Mouse (Mus musculus): ENCODE data around the gene Msh5.
A peak's percentile ranks its signal among the peaks of the same experiment; 100 is the strongest.
"Not testable (repeated sequence)": the region's sequence is repeated elsewhere in the genome, so short reads cannot be mapped to it uniquely, and the experiment has no call there.

Gene Msh5

DNA sequence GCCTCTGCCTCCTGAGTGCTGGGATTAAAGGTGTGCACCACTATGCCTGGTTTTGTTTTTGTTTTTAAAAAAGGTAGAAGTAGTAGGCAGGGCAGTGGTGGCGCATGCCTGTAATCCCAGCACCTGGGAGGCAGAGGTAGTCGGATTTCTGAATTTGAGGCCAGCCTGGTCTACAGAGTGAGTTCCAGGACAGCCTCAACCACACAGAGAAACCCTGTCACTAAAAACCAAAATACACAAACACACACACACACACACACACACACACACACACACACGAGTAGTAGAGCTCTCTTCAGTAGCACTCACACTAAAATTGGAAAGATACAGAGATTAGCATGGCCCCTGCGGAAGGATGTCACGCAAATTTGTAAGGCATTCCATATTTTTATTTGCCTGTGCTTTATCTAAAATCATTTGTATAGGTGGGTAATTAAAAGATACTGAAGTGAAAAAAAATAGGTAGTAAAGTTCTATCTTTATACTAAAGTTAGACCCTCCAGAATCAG, 2.4 kb upstream of the Msh5 start:
- DNase-seq (ENCODE audit: extremely low spot score, low spot score), result no peak

DNA sequence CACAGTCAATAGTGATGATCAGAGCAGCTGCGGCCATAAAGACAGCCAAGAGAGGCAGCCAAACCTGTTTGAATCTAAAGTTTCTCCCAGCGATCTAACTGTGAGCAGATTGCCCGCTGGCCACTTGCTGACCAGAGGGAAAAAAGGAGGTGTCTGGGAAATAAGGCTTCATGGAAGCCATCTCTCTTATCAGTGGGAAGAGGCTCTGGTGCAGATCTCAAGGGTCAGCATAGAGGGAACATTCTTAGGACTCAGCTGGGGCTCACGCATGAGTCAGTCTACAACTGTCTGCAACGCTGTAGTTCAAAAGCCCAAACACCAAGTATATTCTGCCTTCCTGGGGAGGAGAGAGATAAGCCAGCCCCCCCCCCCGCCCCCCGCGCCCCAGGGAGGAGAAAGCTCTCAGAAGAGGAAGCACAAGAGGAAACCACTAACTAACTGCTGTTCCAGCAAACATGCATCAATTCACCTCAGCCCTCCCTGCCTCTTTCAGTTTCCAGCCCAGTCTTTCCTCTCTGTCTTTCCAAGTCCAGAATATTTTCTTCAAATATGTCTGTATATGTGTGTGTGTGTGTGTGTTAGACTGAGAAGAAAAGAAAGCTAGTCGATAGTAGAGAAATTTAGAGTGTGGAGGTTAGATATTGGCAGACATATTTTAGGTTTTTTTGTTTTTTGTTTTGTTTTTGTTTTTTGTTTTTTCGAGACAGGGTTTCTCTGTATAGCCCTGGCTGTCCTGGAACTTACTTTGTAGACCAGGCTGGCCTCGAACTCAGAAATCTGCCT, 1.8 kb upstream of the Msh5 start:
- no peak for DNase-seq (ENCODE audit: extremely low spot score, low spot score)

DNA sequence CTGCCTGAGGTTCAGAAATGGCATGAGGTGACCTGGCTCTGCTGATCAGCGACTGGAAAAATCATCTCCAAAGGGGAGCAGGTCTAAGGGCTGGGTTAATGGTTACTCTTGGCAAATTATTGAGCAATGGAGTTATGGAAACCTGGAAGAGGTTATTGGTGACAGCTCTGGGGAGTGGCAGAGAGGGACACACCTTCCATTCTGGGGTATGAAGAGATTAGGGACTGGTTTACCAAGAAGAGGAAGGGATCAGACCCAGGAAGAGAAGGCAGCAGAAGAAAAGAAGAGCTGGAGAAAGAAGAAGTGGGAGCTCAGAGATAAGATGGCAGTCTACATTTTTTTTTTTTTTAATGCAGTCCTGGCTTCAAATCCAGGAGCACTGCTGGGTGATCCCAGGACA, 1.1 kb upstream of the Msh5 start:
- DNase-seq (ENCODE audit: extremely low spot score, low spot score), result no peak

DNA sequence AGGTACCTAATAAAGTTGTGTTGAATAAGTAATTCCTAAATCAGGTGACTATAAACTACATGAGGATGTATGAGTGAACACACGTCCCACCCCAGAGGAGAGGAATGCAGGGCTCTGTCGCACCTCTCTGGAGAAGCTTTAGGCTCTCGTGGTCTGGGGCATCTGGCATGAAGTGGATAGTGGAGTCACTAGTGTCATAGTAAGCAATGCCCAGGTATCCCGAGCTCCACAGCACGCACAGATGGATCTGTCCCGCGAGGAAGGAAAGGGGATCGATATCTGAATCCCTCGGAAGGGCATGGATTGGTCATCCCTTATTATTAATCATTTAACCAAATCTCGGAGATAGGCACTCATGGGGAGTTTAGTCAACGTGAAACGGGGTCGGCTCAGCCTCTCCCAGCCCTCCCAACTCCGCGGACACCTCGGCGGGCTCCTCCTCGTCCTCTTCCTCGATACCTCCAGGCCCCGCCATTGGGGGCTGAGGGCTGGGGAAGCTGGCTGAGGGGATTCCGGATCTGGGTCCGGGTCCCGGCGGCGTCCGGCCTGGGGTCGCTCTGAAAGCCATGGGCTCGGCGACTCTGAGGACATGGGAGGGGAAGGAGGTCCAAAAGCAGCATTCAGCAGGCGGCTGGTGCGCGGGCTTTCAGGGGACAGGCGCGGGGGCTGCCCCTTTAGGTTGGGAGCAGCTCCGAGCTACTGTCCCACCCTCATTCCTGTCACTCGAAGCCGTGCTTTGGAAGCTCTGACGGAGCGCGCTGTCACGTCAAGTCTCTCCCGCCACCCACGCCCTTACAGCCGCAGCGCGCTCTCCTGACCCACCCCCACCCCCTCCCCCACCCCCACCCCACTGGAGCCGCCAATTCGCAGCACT, 501 bp downstream of the Msh5 start:
- peak; percentile 42 for DNase-seq (ENCODE audit: extremely low spot score, low spot score)

DNA sequence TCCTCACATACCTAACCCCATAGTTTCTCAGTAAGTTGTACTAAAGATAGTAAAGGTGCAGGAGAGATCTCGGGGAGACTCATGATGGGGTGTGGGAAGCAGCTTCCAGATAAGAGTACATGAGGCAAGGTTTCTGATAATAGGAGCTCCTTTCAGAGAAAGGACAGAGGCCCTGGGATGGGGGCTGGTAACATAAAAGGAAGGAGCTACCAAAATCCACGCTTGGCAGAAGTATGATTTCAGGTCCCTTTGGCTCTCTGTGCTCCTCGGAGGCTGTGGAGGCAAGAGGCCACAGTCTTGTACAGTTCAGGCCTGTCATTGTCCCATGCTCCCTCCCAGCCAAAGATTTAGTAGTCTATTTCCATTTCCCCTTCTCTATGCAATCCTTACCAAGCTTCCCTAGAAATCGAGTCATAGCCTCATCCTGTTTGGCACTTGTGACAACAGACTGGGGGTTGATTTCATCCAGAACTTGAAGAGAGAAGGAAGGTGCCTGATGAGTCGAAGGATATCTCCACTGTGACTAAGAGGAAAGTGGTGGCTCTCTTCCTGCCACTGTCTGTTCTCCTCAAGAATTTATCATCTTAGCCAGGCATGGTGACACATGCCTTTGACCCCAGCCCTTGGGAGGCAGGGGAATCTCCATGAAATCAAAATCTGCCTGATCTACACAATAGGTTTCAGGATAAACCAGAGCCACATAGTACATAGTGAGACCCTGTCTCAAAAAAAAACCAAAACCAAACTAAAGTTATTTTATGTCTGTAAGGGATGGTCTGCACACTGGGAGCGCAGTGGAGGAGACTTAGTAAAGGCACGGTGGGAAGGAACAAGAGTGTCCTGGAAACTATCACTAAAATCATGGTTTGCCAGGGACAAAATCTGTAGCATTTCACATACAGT, 1.4 kb downstream of the Msh5 start:
- DNase-seq (ENCODE audit: extremely low spot score, low spot score), result no peak

DNA sequence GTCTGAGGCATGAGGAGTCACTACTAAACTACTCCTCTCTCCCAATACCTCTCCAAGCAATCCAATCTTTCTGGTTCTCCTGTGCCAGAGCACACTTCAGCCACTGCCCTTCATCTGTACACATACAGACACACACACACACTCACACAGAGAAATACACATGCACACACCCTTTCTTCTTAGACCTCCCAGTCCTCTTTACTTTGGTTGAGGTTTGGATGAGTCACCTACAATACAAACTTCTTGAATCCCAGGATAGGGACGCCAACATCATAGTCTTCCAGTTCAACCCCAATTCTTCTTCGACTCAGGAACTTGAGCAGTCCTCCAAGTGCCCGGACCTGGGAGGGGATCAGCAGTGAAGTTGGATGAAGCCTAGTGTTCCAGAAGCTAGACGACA, 2.8 kb downstream of the Msh5 start:
- DNase-seq (ENCODE audit: extremely low spot score, low spot score), result no peak

DNA sequence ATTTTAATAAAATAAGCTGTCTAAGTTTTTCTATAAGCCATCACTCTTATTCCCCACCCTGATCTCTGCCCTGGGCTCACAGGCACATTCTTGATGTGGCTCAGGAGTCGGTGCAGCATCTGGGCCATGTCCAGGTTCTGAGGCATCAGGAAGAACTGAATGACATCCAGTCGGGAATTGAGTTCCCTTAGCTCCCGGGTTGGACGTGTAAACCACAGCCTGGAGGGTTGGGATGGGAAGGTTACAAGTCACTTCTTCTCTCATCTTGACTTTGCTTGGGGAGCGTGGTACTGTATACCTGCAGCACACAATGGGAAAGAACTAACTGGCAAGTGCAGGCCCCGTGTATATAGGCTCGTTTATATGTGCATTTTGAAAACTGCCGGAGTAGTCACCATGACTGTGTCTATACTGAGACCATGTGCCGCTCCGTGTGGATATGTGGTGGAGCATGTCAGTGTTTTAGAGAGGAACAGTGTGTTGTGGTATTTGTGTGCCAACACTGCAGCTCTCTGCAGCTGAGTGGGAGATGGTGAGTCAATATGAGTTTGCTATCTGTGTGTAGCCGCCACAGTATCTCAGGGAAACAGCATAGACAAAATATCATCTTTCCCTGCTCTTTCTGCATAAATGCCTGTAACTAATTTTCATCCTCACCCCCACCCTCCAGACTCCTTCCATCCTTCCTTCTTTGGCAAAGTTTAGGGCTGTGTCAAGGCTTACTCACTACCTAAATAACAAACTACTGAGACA, 7.2 kb downstream of the Msh5 start:
- DNase-seq (ENCODE audit: extremely low spot score, low spot score), result no peak

DNA sequence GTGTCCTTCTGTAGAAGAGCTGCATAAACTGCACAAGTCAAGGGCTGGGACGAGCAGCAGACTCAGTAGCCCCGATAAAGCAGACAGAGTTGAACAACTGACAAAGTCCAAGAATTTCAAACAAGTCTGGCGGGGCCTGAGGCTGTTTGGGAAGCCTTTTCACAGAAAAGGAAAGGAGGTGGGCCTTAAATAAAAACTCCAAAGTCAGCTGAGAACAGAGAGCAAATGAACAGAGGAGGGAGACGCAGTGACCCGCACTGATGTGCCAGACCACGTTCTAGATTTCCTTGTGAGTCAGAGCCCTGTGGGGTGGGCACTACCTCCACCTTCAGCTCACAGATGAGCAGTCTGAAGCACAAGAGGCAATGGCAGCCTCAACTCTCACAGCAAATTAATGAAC, 11.6 kb downstream of the Msh5 start:
- DNase-seq (ENCODE audit: extremely low spot score, low spot score), result no peak

DNA sequence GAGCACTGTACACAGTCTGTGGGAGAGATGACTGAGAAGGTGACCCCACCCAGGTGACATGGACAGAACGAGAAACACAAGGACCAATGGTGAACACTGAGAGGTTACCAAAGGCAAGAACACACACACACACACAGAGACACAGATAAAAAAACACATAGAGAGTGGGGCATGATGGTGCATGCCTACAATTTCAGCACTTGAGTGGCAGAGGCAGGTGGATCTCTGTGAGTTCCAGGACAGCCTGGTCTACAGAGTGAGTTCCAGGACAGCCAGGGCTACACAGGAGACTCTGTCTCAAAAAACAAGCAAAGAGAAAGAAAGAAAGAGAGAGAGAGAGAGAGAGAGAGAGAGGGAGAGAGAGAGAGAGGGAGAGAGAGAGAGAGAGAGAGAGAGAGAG, 12.8 kb downstream of the Msh5 start:
- not testable (repeated sequence) for DNase-seq (ENCODE audit: extremely low spot score, low spot score)

DNA sequence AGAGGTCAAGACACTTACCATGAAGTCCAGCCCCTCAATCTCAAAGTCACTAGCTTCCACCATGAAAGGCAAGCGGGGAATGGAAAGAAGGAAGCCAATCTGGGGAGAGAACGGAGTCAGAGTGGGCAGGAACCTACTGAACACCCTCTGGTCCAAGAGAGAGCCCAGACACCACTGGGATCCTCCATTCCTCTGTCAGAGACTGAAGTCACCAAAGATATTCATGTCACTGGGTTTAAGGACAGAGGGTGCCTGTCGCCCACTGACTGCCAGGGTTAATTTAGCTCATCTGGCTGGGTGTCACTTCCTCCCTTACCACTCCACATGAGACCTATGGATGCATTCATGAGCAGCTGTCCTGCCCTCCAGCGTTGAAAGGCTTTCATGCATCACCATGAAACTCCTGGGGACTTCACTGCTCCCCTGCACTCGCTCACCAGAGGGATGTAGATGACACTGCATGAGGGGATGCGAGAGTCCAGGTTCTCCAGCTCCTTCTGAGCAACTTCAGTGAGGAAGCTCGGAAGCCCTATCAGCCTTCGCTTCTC, 14.1 kb downstream of the Msh5 start:
- DNase-seq (ENCODE audit: extremely low spot score, low spot score), result no peak

DNA sequence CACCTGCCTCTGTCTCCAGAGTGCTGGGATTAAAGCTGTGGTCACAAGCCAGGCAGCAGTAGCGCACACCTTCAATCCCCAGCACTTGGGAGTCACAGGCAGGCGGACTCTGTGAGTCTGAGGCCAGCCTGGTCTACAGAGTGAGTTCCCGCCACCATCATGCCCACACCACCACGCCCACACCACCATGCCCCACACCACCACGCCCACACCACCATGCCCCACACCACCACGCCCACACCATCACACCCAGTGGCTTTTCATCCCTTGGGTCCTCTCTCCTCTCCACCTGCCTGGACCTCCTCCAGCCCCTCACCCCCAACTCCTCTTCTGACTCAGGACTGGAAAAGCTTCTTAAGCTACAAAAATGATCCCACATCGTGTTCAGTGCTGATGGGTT, 14.7 kb downstream of the Msh5 start:
- DNase-seq (ENCODE audit: extremely low spot score, low spot score), result no peak

DNA sequence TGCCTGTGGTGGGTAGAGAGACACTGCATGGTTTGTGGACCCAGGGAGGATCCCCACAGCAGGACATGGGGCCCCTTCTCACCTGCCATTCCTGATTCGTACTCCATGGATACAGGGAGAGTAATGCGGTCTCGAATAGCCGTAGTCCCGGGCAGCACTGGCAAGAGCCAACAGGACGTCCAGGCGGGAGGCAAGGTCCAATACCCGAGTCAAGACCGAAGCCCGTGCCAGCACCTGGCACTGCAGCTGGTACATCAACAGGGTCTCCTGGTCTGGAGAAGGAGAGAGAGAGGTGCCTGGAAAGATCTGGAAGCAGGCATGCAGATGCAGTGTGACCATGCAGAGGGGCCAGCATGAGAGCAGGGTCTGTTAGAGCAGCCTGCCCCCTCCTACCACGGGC, 15.3 kb downstream of the Msh5 start:
- DNase-seq (ENCODE audit: extremely low spot score, low spot score), result no peak

DNA sequence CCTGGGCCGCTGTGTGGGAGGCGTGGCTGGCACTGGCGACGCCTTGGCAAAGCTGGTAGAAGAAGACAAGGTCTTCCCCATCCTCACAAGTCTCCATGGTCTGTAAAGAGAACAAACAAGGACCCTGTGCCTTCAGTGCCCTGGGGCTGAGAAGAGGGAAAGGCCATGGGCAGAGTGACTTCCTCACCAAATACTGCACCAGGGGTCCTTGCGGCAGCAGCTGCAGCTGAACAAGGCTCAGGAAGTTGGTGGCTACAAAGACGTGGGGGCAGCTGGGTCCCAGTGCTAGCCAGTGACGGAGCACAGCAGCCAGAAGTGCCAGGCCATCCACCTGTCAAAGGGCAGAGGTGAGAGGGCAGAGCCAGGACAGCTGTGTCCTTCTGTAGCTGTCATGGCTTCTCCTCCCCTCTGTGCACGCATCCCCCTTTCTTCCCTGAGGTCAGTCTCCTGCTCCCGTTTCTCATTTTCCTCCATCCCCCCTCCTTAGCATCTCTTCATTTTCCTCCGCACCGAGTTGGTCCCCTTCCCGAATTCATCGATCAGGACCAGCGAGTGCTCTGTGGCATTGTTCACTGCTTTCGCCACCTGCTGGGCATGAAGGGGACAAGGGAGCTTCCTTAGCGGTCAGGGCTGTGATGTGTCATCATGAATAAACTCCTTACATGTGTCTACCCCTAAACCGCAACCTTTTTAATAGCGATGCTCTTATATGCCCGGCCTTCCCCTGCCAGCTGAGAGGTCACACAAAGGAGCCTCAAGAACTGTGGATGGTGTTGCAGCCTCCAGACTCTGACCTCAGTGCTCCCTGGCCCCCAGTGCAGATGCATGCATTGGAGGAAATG, 16.6 kb downstream of the Msh5 start:
- DNase-seq (ENCODE audit: extremely low spot score, low spot score), result peak; percentile 43

DNA sequence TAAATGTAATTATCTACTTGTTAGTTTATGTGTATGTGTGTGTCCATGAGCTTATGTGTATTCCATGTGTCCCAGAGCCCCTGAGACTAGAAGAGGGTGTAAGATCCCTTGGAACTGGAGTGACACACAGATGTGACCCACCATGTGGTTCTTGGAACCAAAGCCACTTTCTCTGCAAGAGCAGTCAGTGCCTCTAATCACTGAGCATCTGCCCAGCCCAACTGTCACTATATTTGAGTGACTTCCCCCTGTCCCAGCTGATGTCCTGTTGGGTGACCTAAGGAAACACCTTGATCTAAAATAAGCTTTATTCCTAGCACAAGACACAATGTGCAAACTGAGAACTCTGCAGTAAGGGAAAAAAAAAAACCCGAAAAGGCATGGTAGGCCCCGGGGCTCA, 18.2 kb downstream of the Msh5 start:
- DNase-seq (ENCODE audit: extremely low spot score, low spot score), result no peak

DNA sequence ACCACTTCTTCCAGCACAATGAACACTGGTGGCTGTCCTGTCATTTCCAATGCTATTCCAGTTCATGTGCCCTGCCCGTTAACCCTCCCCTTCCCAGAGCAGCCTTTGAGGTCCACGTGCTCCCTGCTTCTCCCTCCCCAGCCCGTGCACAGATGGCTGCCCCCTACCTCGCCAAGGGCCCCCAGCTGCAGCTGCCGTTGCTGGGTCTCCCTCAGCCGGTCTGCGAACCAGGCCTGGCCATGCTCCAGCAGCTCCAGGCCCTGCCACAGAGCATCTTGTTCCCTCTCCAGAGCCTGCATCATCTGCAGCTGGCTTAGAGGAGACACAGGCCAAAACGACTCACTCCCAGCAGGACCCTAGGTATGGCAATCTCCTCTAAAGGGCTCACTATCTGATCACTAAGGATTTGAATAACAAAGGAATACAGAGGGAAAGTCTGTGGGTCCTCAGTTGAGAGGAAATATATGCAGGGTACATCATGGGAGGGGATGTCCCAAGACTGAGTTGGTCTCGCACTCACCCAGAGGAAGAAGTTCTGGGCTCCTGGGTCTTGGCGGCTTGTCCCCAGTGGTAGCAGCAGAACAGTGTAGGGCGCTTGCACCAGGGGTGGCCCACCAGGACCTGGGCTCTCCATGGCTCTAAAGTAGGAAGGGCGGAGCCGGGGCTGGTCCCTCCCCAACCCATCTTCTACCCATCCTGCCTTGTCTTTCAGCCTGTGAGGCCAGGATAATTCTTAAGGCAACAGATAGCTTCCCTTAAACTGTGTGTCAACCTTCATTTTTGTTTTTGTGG, 19.1 kb downstream of the Msh5 start, which contains the start of gene Sapcd1:
TSS of gene Sapcd1 (minus strand) at position 740 of the 792 bp plus-strand sequence.
- peak; percentile 40 for DNase-seq (ENCODE audit: extremely low spot score, low spot score)

DNA sequence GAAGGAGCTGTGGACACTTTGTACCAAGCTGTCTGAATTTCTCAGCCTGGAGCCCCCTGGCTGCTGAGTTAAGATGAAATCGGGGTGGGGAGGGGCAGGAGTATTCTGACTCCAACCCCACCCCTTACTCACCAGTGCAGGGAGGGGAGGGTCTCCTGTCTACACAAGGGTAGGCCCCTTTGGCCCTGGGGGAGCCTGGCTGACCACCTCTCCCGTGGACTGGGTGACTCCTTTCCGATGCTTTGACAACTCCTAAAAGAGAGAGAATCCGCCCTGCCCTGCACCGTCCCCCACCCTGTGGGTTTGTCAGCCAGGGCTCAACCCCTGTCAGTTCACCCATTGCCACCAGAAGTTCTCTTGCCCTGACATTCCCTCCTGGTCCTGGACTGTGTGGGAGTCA, 20.3 kb downstream of the Msh5 start:
- DNase-seq (ENCODE audit: extremely low spot score, low spot score), result no peak

DNA sequence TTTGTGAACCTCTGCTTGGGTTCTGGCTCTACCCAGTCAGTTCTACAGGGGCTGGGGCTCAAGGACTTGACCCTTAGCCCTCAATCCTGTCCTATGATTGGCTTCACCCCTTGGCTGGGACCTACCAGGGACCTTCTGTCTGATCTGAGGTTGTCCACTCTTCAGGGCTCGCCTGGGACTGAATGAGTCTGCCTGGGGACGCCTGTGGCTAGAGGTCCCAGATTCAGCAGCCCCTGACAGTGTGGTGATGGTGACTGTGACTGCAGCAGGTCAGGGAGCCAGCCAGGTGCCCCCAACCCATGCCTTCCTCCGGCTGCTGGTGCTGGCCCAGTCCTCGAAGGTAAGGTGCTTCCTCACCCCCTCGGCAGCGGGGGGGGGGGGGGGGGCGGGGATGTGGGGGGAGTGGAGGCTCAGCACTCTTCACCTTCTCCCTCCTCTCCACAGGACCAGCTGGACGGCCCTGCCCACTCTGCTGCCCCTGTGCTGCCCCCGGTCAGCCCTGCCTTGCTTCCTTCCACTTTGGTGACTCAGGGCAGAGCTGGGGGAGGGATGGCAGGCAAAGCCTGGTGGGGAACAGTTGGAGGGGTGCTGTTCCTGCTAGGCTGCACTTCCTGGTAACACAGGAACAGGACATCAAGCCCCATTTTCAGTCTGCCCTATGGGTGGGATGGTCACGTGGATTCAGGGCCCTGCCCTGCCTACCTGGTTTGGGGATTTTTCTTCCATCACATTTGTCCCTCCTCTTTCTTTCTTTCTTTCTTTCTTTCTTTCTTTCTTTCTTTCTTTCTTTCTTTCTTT, 21.7 kb downstream of the Msh5 start:
- DNase-seq (ENCODE audit: extremely low spot score, low spot score), result no peak

DNA sequence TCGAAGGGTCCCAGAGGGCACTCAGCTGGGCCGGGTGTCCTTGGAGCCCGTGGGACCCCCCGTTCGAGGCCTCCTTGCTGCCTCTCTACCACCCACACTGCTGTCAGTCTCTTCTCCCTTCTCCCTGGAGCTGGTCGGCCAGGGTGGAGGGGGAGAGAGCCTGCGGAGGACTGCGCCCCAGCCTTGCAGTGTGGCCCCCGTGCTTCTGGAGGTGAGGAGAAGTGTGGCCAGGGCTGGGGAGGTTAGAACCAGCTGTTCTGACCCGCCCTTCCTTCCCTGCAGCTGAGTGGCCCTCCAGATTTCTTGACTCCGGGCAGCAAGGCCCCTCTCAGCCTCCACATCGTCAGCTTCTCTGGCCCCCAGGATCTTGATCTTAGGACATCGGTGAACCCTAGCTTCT, 22.3 kb downstream of the Msh5 start:
- DNase-seq (ENCODE audit: extremely low spot score, low spot score), result no peak
